In the genomic region with DNA sequence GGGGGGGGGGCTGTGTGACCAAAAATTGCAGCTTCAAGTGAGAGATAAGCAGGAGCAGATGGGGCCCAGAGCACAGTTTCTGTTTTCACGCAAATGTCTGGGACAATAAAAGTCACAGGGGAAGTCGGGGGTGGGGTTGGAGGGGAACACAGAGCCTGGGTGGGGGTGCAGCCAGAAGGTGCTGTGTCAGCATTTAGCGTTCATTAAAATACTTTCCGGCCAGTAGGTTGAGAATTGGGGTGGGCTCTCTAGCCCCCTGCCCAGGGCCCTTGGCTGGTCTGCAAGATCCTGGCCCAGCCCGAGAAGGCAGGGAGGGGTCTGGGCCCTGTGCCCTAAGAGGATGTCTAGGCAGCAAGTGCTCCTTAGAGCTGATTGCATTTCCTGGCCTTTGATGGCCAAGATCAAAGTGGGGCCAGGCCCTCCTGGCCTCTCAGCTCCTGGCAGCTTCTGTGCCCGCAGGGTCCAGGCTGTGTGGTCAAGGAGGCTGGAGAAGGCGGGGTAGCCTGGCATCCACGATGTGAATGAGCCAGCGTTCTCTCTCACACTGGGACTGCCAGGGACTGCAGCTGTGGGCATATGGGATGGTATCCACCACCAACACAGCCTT, we compare ENCODE assay signal across 19 mouse cellular contexts.
DNase-seq lines count a peak whose midpoint lies in the region; ATAC-seq and TF ChIP-seq lines count a peak whose summit lies in the region.
"Had no signal": no experiment of that assay in that cellular context is flagged by ENCODE, and none has a peak within 500 bp of the region (broad histone marks: within the 10 kb centered on the region; RNA-seq: fewer than 3 reads in every experiment).

No protein-coding gene starts in this region.

- no peak overlapping the region for H3K4me3 ChIP-seq in limb, embryonic 12.5 days (replicated peaks)
- no peak overlapping the region for H3K4me3 ChIP-seq in midbrain, postnatal 0 days (ENCODE audit: low read depth, low read length)
- H3K4me3 ChIP-seq in kidney, embryonic 14.5 days (ENCODE audit: low read length), result no peak overlapping the region
- H3K4me3 ChIP-seq: heart, embryonic 13.5 days; liver, embryonic 15.5 days; midbrain, embryonic 12.5 days; stomach, embryonic 15.5 days had no signal

- 0 out of 2 replicates have a peak overlapping the region, but pooled peaks have one; percentile 23 for H3K9ac ChIP-seq in limb, embryonic 12.5 days (replicated peaks)
- H3K9ac ChIP-seq in midbrain, postnatal 0 days (replicated peaks; ENCODE audit: low read length, poor library complexity, severe bottlenecking), result no peak overlapping the region
- no peak overlapping the region for H3K9ac ChIP-seq in kidney, embryonic 14.5 days (ENCODE audit: low read depth, low read length)
- H3K9ac ChIP-seq: heart, embryonic 13.5 days; liver, embryonic 15.5 days; midbrain, embryonic 12.5 days; stomach, embryonic 15.5 days had no signal

- peak overlapping the region; percentile 45 for H3K27ac ChIP-seq in limb, embryonic 12.5 days
- no peak overlapping the region for H3K27ac ChIP-seq in midbrain, postnatal 0 days (ENCODE audit: low read depth, low read length)
- no peak overlapping the region for H3K27ac ChIP-seq in kidney, embryonic 14.5 days (ENCODE audit: low read depth, low read length)
- H3K27ac ChIP-seq: heart, embryonic 13.5 days; kidney, postnatal 0 days; liver, embryonic 15.5 days; midbrain, embryonic 12.5 days; stomach, embryonic 15.5 days had no signal

- WGBS in limb, embryonic 12.5 days, result 17% methylated on average over 9 of the region's 9 CpGs
- 70% methylated on average over 9 of the region's 9 CpGs for WGBS in midbrain, postnatal 0 days
- WGBS in kidney, embryonic 14.5 days, result 20% methylated on average over 9 of the region's 9 CpGs

- 0 out of 2 replicates have a peak overlapping the region, but pooled peaks have one; percentile 8 for H3K4me2 ChIP-seq in limb, embryonic 12.5 days
- no peak overlapping the region for H3K4me2 ChIP-seq in midbrain, postnatal 0 days (ENCODE audit: low read depth, low read length, poor library complexity, severe bottlenecking)
- H3K4me2 ChIP-seq in kidney, embryonic 14.5 days (replicated peaks; ENCODE audit: low read depth, low read length), result no peak overlapping the region
- H3K4me2 ChIP-seq: heart, embryonic 13.5 days; liver, embryonic 15.5 days; midbrain, embryonic 12.5 days; stomach, embryonic 15.5 days had no signal

- H3K36me3 ChIP-seq in limb, embryonic 12.5 days, result no peaks in the 10 kb centered on the region
- H3K36me3 ChIP-seq in midbrain, postnatal 0 days (ENCODE audit: insufficient read depth, low read length), result no peaks in the 10 kb centered on the region
- no peaks in the 10 kb centered on the region for H3K36me3 ChIP-seq in kidney, embryonic 14.5 days (ENCODE audit: control insufficient read depth, insufficient read depth, low read length)
- H3K36me3 ChIP-seq: heart, embryonic 13.5 days; liver, embryonic 15.5 days; midbrain, embryonic 12.5 days; stomach, embryonic 15.5 days had no signal

- H3K4me1 ChIP-seq in limb, embryonic 12.5 days (replicated peaks), result peaks cover 48% of the 10 kb centered on the region
- no peaks in the 10 kb centered on the region for H3K4me1 ChIP-seq in midbrain, postnatal 0 days (ENCODE audit: insufficient read depth, low read length)
- H3K4me1 ChIP-seq in kidney, embryonic 14.5 days (ENCODE audit: control insufficient read depth, insufficient read depth, low read length), result no peaks in the 10 kb centered on the region
- H3K4me1 ChIP-seq: liver, embryonic 15.5 days had no signal

- no peak; the same call in 1 of the 2 replicates for ATAC-seq in limb, embryonic 12.5 days (ENCODE audit: insufficient number of reproducible peaks, insufficient read depth, low FRiP score, low TSS enrichment, low read depth)
- no peak for ATAC-seq in midbrain, postnatal 0 days (ENCODE audit: low FRiP score)
- ATAC-seq in kidney, embryonic 14.5 days (ENCODE audit: low FRiP score, low TSS enrichment), result no peak

- DNase-seq in 3134 (ENCODE audit: extremely low read depth, insufficient read length, low spot score), result peak; percentile 18
- DNase-seq in MN1 (ENCODE audit: low spot score), result peak; percentile 10
- peak; percentile 60 for DNase-seq in lung, postnatal 14 days
- no peak for DNase-seq in urinary bladder, postnatal 14 days (ENCODE audit: low spot score)
- DNase-seq in midbrain, postnatal 0 days (ENCODE audit: low spot score), result no peak
- DNase-seq: adrenal gland, postnatal 25 days; cerebellum, adult 9-10 months; gastrocnemius, postnatal 36 days; heart, postnatal 4 days; right cerebral cortex, adult 18-20 months; spleen, adult 18-20 months; thymus, postnatal 14 days had no signal

- no peaks in the 10 kb centered on the region for H3K9me3 ChIP-seq in limb, embryonic 12.5 days
- H3K9me3 ChIP-seq in midbrain, postnatal 0 days (ENCODE audit: low read length), result no peaks in the 10 kb centered on the region
- no peaks in the 10 kb centered on the region for H3K9me3 ChIP-seq in kidney, embryonic 14.5 days (ENCODE audit: control insufficient read depth, low read length)
- H3K9me3 ChIP-seq: heart, embryonic 13.5 days; liver, embryonic 15.5 days; midbrain, embryonic 12.5 days; stomach, embryonic 15.5 days had no signal

- H3K27me3 ChIP-seq in limb, embryonic 12.5 days, result no peaks in the 10 kb centered on the region; the same call in 1 of the 2 replicates
- H3K27me3 ChIP-seq in midbrain, postnatal 0 days (ENCODE audit: insufficient read depth, low read length), result no peaks in the 10 kb centered on the region
- H3K27me3 ChIP-seq in kidney, embryonic 14.5 days (ENCODE audit: control insufficient read depth, insufficient read depth, low read length), result no peaks in the 10 kb centered on the region
- H3K27me3 ChIP-seq: stomach, embryonic 15.5 days had no signal

- no peak for TF ChIP-seq CTCF in midbrain, postnatal 0 days (IDR thresholded peaks at IDR 0.05)

Comparison
In these comparisons a context has a peak if more than half of its experiments do, and no peak if none do; other contexts are left out.
1. DNase-seq: peak in 3134 (single experiment), MN1 (single experiment) and lung, postnatal 14 days (single experiment); none in urinary bladder, postnatal 14 days (single experiment) and midbrain, postnatal 0 days (single experiment).